Mouse (Mus musculus): Measurements from ENCODE around the gene Pigu.

DNA sequence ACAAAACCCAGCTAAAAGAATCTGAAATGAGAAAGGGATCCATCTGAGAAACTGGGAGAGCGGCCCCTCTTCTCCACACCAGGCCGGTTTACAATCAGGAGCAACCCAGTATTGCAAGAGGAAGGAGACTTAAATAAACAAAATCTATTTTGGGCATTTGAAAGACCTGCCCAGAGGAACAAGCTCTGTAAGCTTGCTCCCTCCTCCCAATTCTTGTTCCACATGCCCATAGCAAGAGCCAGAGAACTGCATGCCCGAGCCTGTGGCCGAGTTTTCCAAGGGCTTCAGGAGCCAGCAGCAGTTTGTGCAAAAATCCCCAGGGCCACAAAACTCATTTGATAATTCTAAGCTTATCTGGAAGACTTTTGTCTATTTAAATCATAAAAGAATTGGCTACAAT is 57.7 kb downstream of the Pigu start:
- TF ChIP-seq CTCF (IDR thresholded peaks at IDR 0.05; ENCODE audit: extremely low read depth, insufficient read length, insufficient replicate concordance, low read depth, low read length) (no peak), POLR2A (IDR thresholded peaks at IDR 0.05; ENCODE audit: low read depth, low read length) (no peak)

Data from small intestine, adult 2 months (tissue).